Mouse (Mus musculus) frontal cortex, postnatal 36 days (tissue): ENCODE measurements around the gene Fam20b.

ENCODE experiments used
- DNase-seq, 2 experiments: peaks; one replicate each; pipeline ENCODE4 v3.0.0; 2022; ENCODE audit warnings: low spot score in 2 of 2

Gene Fam20b

GRCm38 (mm10) chr1:156730802-156731201 is 11.9 kb upstream of the Fam20b start:
- DNase-seq: no peak

GRCm38 (mm10) chr1:156727234-156728108 is 8.6 kb upstream of the Fam20b start:
- DNase-seq: no peak

GRCm38 (mm10) chr1:156722089-156722488 is 3.2 kb upstream of the Fam20b start:
- no peak for DNase-seq

- DNase-seq: no peak
These were observed 1.2 kb upstream of the Fam20b start for GRCm38 (mm10) chr1:156720046-156720445.

- DNase-seq: peak; percentile 33 to 46
These were observed 468 bp downstream of the Fam20b start for GRCm38 (mm10) chr1:156718286-156718949.

GRCm38 (mm10) chr1:156717751-156718285 is 1.1 kb downstream of the Fam20b start:
- DNase-seq: no peak

- no peak for DNase-seq
These were observed 2.2 kb downstream of the Fam20b start for GRCm38 (mm10) chr1:156716681-156717080.

GRCm38 (mm10) chr1:156710472-156711098 is 8.3 kb downstream of the Fam20b start:
- no peak for DNase-seq

GRCm38 (mm10) chr1:156708672-156709071 is 10.2 kb downstream of the Fam20b start:
- DNase-seq: no peak

- DNase-seq: no peak
These were observed 13.1 kb downstream of the Fam20b start for GRCm38 (mm10) chr1:156705696-156706285.

GRCm38 (mm10) chr1:156703444-156703843 is 15.4 kb downstream of the Fam20b start:
- DNase-seq: no peak

- no peak for DNase-seq
These were observed 16.7 kb downstream of the Fam20b start for GRCm38 (mm10) chr1:156702151-156702550.

GRCm38 (mm10) chr1:156686025-156686661 is 32.7 kb downstream of the Fam20b start:
- DNase-seq: no peak

GRCm38 (mm10) chr1:156679599-156679998 is 39.3 kb downstream of the Fam20b start:
- DNase-seq: no peak

- no peak for DNase-seq
These were observed 41.7 kb downstream of the Fam20b start for GRCm38 (mm10) chr1:156677230-156677629.

GRCm38 (mm10) chr1:156676596-156676995 is 42.3 kb downstream of the Fam20b start:
- DNase-seq: no peak

GRCm38 (mm10) chr1:156676171-156676570 is 42.7 kb downstream of the Fam20b start:
- peak; percentile 52 to 54 for DNase-seq

GRCm38 (mm10) chr1:156674195-156675000 is 44.5 kb downstream of the Fam20b start, which contains the start of gene Tor3a:
Gene Tor3a (minus strand): TSS chr1:156674356.
- peak; percentile 35 to 37 for DNase-seq

- no peak for DNase-seq
These were observed 45.3 kb downstream of the Fam20b start for GRCm38 (mm10) chr1:156673476-156674194.
